Mouse (Mus musculus): ENCODE measurements around the gene Gpr61. TPM values are rescaled to one million over a fixed set of nuclear protein-coding genes. Genes with fewer than 3 reads are reported as not detected.

Gpr61 gene
- total RNA-seq, 2 experiments from 2014 or later, result not detected

- no peak for ATAC-seq (replicated peaks; ENCODE audit: poor library complexity)
Observed at GRCm38 (mm10) chr3:108131216-108131615, 23.5 kb downstream of the Gpr61 start.

GRCm38 (mm10) chr3:108129804-108130203 lies 24.9 kb downstream of the Gpr61 start:
- peak; percentile 66 for ATAC-seq (replicated peaks; ENCODE audit: poor library complexity)

GRCm38 (mm10) chr3:108129367-108129766 lies 25.3 kb downstream of the Gpr61 start:
- ATAC-seq (replicated peaks; ENCODE audit: poor library complexity), result no peak

- ATAC-seq (replicated peaks; ENCODE audit: poor library complexity), result no peak
Observed at GRCm38 (mm10) chr3:108128520-108128919, 26.2 kb downstream of the Gpr61 start.

GRCm38 (mm10) chr3:108126327-108126726 lies 28.4 kb downstream of the Gpr61 start:
- no peak for ATAC-seq (replicated peaks; ENCODE audit: poor library complexity)

GRCm38 (mm10) chr3:108124131-108124530 lies 30.6 kb downstream of the Gpr61 start:
- no peak for ATAC-seq (replicated peaks; ENCODE audit: poor library complexity)

GRCm38 (mm10) chr3:108123242-108123641 lies 31.4 kb downstream of the Gpr61 start:
- ATAC-seq (replicated peaks; ENCODE audit: poor library complexity), result no peak

- ATAC-seq (replicated peaks; ENCODE audit: poor library complexity), result no peak
Observed at GRCm38 (mm10) chr3:108121101-108121500, 33.6 kb downstream of the Gpr61 start.

GRCm38 (mm10) chr3:108117465-108117864 lies 37.2 kb downstream of the Gpr61 start:
- no peak for ATAC-seq (replicated peaks; ENCODE audit: poor library complexity)

- ATAC-seq (replicated peaks; ENCODE audit: poor library complexity), result 0 out of 2 replicates have a peak, but pooled peaks have one; percentile 20
Observed at GRCm38 (mm10) chr3:108113591-108114289, 40.9 kb downstream of the Gpr61 start.

GRCm38 (mm10) chr3:108112666-108113065 lies 42.0 kb downstream of the Gpr61 start:
- ATAC-seq (replicated peaks; ENCODE audit: poor library complexity), result peak; percentile 70

GRCm38 (mm10) chr3:108112246-108112645 lies 42.4 kb downstream of the Gpr61 start:
- no peak for ATAC-seq (replicated peaks; ENCODE audit: poor library complexity)

GRCm38 (mm10) chr3:108111320-108111719 lies 43.4 kb downstream of the Gpr61 start:
- ATAC-seq (replicated peaks; ENCODE audit: poor library complexity), result no peak

- peak; percentile 77 for ATAC-seq (replicated peaks; ENCODE audit: poor library complexity)
Observed at GRCm38 (mm10) chr3:108105281-108105680, 49.4 kb downstream of the Gpr61 start.

- ATAC-seq (replicated peaks; ENCODE audit: poor library complexity), result no peak
Observed at GRCm38 (mm10) chr3:108102075-108102474, 52.6 kb downstream of the Gpr61 start.

GRCm38 (mm10) chr3:108101594-108101993 lies 53.1 kb downstream of the Gpr61 start:
- ATAC-seq (replicated peaks; ENCODE audit: poor library complexity), result no peak

Other genes starting within 250 kb of the Gpr61 start
- gene Gstm7, start 223.1 kb downstream of the Gpr61 start, total RNA-seq (2015), result 4.4 and 5.7 TPM in 2 replicates
- gene Gstm7, start 223.1 kb downstream of the Gpr61 start, total RNA-seq (2017), result 1.6 and 1.9 TPM in 2 replicates
- 0.22 TPM in 1 of 2 replicates, not detected in the other for gene Gstm6, start 211.1 kb downstream of the Gpr61 start, total RNA-seq (2015)
- gene Gstm6, start 211.1 kb downstream of the Gpr61 start, total RNA-seq (2017), result not detected in 2 replicates
- gene Gstm3, start 185.6 kb downstream of the Gpr61 start, total RNA-seq (2015), result not detected in 2 replicates
- gene Gstm3, start 185.6 kb downstream of the Gpr61 start, total RNA-seq (2017), result not detected in 2 replicates
- gene Gstm2, start 168.4 kb downstream of the Gpr61 start, total RNA-seq (2015), result 2.1 and 2.2 TPM in 2 replicates
- 4.8 and 6.8 TPM in 2 replicates for gene Gstm2, start 168.4 kb downstream of the Gpr61 start, total RNA-seq (2017)
- 1,143 and 1,246 TPM in 2 replicates for gene Gstm1, start 136.9 kb downstream of the Gpr61 start, total RNA-seq (2015)
- gene Gstm1, start 136.9 kb downstream of the Gpr61 start, total RNA-seq (2017), result 511 and 599 TPM in 2 replicates
- 12.5 and 15.8 TPM in 2 replicates for gene Gstm4, start 110.0 kb downstream of the Gpr61 start, total RNA-seq (2015)
- 15.1 and 22.1 TPM in 2 replicates for gene Gstm4, start 110.0 kb downstream of the Gpr61 start, total RNA-seq (2017)
- gene Ampd2, start 68.2 kb downstream of the Gpr61 start, total RNA-seq (2015), result 52.9 and 63.6 TPM in 2 replicates
- gene Ampd2, start 68.2 kb downstream of the Gpr61 start, total RNA-seq (2017), result 33.9 and 48.4 TPM in 2 replicates
- gene Gnat2, start 62.1 kb downstream of the Gpr61 start, total RNA-seq (2015), result 0.72 and 1.8 TPM in 2 replicates
- gene Gnat2, start 62.1 kb downstream of the Gpr61 start, total RNA-seq (2017), result 1.0 and 2.0 TPM in 2 replicates
- gene Gnai3, start 8.7 kb downstream of the Gpr61 start, total RNA-seq (2015), result 143 and 147 TPM in 2 replicates
- 167 TPM in 2 replicates for gene Gnai3, start 8.7 kb downstream of the Gpr61 start, total RNA-seq (2017)
- gene Amigo1, start 31.5 kb upstream of the Gpr61 start, total RNA-seq (2015), result 1.3 and 1.8 TPM in 2 replicates
- gene Amigo1, start 31.5 kb upstream of the Gpr61 start, total RNA-seq (2017), result 2.3 and 3.6 TPM in 2 replicates
- gene Cyb561d1, start 46.3 kb upstream of the Gpr61 start, total RNA-seq (2015), result 2.3 and 2.5 TPM in 2 replicates
- 3.7 and 5.4 TPM in 2 replicates for gene Cyb561d1, start 46.3 kb upstream of the Gpr61 start, total RNA-seq (2017)
- gene Atxn7l2, start 56.1 kb upstream of the Gpr61 start, total RNA-seq (2015), result 4.0 and 4.2 TPM in 2 replicates
- 1.6 and 3.0 TPM in 2 replicates for gene Atxn7l2, start 56.1 kb upstream of the Gpr61 start, total RNA-seq (2017)
- gene Sypl2, start 71.8 kb upstream of the Gpr61 start, total RNA-seq (2015), result not detected in 2 replicates
- gene Sypl2, start 71.8 kb upstream of the Gpr61 start, total RNA-seq (2017), result not detected in 2 replicates
- gene Psma5, start 102.0 kb upstream of the Gpr61 start, total RNA-seq (2015), result 308 and 312 TPM in 2 replicates
- 290 and 314 TPM in 2 replicates for gene Psma5, start 102.0 kb upstream of the Gpr61 start, total RNA-seq (2017)
- gene Sort1, start 129.2 kb upstream of the Gpr61 start, total RNA-seq (2015), result 53.8 and 58.9 TPM in 2 replicates
- 45.5 and 51.2 TPM in 2 replicates for gene Sort1, start 129.2 kb upstream of the Gpr61 start, total RNA-seq (2017)
- gene Mybphl, start 210.0 kb upstream of the Gpr61 start, total RNA-seq (2015), result not detected in 2 replicates
- gene Mybphl, start 210.0 kb upstream of the Gpr61 start, total RNA-seq (2017), result not detected in 2 replicates
- 7.7 and 10.3 TPM in 2 replicates for gene Psrc1, start 229.0 kb upstream of the Gpr61 start, total RNA-seq (2015)
- gene Psrc1, start 229.0 kb upstream of the Gpr61 start, total RNA-seq (2017), result 10.2 and 14.1 TPM in 2 replicates

All from megakaryocyte progenitor cell, adult 5-6 weeks (primary cell).